Mouse (Mus musculus) stomach, postnatal 0 days (tissue): ENCODE measurements around the gene Gins3.

Experiments
- CTCF ChIP-seq: IDR thresholded peaks from 2 replicates; pipeline ENCODE4 v1.5.1; 2016; ENCODE audit warnings: antibody characterized with exemption, low read depth, mild to moderate bottlenecking, moderate library complexity
- EP300 ChIP-seq: optimal IDR thresholded peaks from 2 replicates; pipeline ENCODE3; 2016; ENCODE audit warnings: antibody characterized with exemption

DNA sequence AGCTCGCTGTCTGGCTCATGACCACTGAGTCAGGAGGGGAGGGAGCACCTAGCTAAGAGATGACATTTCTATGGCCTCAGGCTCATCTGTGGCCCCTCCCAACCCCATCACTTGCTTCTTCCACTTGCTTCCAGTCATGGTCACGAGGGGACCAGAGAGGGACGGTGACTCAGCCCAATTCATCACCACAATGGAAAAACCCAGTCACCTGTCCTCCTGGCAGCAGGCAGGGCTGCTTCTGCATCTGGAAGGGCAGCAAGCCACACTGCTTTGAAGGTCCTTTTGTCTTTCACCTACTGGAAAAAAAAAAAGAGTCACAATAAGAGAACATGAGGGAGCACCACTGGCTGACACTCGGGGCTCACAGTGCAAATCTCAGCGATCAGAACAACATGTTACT is 39.6 kb downstream of the Gins3 start:
- no peak for TF ChIP-seq EP300
- no peak for TF ChIP-seq CTCF
